Mouse (Mus musculus) heart, embryonic 11.5 days (tissue): ENCODE data around the gene Gata3. TPM values are rescaled to one million over a fixed set of nuclear protein-coding genes. Genes with fewer than 3 reads are reported as not detected.

Source experiments
- ATAC-seq: fragments of 200-750 bp; cut with Nextera tagmentation; replicated peaks from 2 replicates; pipeline ENCODE4 v1.8.0; 2017; ENCODE audit warnings: moderate library complexity; ENCODE audit not compliant: insufficient number of reproducible peaks, low FRiP score, low TSS enrichment
- H3K27ac ChIP-seq: fragments of 300-500 bp; sonication (generic); 2 replicates; pipeline ENCODE4 v1.5.1; 2014; ENCODE audit warnings: mild to moderate bottlenecking, low read depth, low read length
- H3K27me3 ChIP-seq: fragments of 300-500 bp; sonication (generic); 2 replicates; pipeline ENCODE4 v1.6.1; 2014; ENCODE audit warnings: mild to moderate bottlenecking, low read length, mixed read lengths; ENCODE audit not compliant: control insufficient read depth, insufficient read depth
- H3K36me3 ChIP-seq: fragments of 300-500 bp; sonication (generic); 2 replicates; pipeline ENCODE4 v1.6.1; 2014; ENCODE audit warnings: mild to moderate bottlenecking, low read length, moderate library complexity, mixed read lengths; ENCODE audit not compliant: control insufficient read depth, insufficient read depth
- H3K4me1 ChIP-seq: fragments of 300-500 bp; sonication (generic); 2 replicates; pipeline ENCODE4 v1.6.1; 2014; ENCODE audit warnings: low read length; ENCODE audit not compliant: control insufficient read depth, insufficient read depth
- H3K4me2 ChIP-seq: fragments of 300-500 bp; sonication (generic); 2 replicates; pipeline ENCODE4 v1.6.1; 2014; ENCODE audit warnings: mild to moderate bottlenecking, moderate library complexity
- H3K4me3 ChIP-seq: fragments of 300-500 bp; sonication (generic); 2 replicates; pipeline ENCODE4 v1.5.1; 2014; ENCODE audit warnings: low read depth, low read length
- H3K9ac ChIP-seq: fragments of 300-500 bp; sonication (generic); 2 replicates; pipeline ENCODE4 v1.6.1; 2014; ENCODE audit warnings: mild to moderate bottlenecking, low read depth, low read length, moderate library complexity
- H3K9me3 ChIP-seq: fragments of 300-500 bp; sonication (generic); replicated peaks from 2 replicates; pipeline ENCODE4 v1.6.1; 2016; ENCODE audit warnings: low read length; ENCODE audit not compliant: control insufficient read depth
- WGBS: fragments of 180-500 bp; shearing (Covaris S2); extraction: QIAGEN DNeasy Blood & Tissue Kit; methylation state at CpG from one replicate; pipeline ENCODE4 v1.1.7; 2014; ENCODE audit not compliant: insufficient replicate concordance; 5-methylcytosine and 5-hydroxymethylcytosine counted together
- polyA plus RNA-seq: library from polyadenylated mRNA; unstranded; fragments of >200 nt; fragmentation: Nextera tagmentation; extraction: Ambion mirVana; gene quantifications from 2 replicates; pipeline ENCODE4 v1.2.1, GENCODE M21; 2014

The Gata3 gene
- 9.7 and 9.8 TPM in 2 replicates for polyA plus RNA-seq

DNA sequence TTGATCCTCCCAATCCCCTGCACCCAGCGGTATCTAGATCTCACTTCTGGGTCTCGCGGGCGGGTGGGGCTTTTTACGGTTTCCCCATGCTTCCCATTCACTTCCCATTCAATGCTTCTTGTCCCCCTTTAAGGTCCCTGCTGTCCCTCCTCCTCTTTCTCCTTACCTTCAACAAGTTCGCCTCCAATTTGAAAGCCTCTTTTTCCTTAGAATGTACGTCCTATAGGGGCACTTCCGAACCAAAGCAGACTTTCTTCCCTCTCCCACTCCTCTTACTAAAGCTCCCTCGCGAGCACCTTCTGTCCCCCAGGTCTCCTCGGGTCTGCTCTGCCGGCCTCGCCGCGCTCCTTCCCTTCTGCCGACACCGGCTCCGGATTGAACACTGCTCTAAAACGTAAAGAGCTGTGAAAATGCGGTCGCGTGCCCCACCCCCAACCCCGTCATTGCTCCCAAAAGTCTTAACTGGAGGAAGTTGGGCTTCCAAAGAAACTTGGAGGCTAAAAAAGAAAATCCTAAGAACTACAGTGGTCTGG, at the start of gene Gata3:
Gene Gata3, minus strand, starts transcription at position 384 of the 533 bp plus-strand sequence.
- no peak for ATAC-seq
- under 1% methylated on average over 23 of the region's 23 CpGs for WGBS
- Histone ChIP-seq H3K27me3 (peaks cover 92% of the 10 kb centered on the region), H3K4me1 (peaks cover 4% of the 10 kb centered on the region; the same call in 1 of the 2 replicates), H3K36me3 (no peaks in the 10 kb centered on the region), H3K4me2 (peak within 1 kb of the TSS; percentile 69), H3K4me3 (peak within 1 kb of the TSS; percentile 39), H3K27ac (no peak within 1 kb of the TSS), H3K9me3 (no peaks in the 10 kb centered on the region), H3K9ac (no peak within 1 kb of the TSS)

DNA sequence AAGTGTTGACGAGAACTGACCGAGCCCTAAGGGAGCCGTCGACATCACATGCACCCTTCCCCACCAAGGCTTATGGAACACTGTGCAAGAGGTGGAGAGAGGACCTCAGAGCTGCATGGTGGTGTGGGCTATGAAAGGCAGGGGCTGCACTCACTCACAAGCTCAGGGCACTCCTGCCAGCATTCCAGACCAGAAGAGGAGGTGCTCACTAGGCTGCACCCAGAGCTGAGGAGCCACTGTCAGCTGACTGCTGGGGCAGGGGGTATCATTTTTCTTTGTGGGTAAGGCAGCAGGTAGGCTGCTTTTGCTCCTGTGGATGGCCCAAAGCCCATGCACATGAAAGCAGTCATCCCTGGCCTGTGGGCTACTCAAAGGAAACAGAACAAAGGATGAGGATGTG, 49.4 kb upstream of the Gata3 start:
- WGBS, result 68% methylated on average over 4 of the region's 4 CpGs
- H3K27ac ChIP-seq, result no peak overlapping the region
- H3K36me3 ChIP-seq, result no peaks in the 10 kb centered on the region
- 0 out of 2 replicates have a peak, but pooled peaks cover 3% of the 10 kb centered on the region for H3K4me1 ChIP-seq
- H3K4me2 ChIP-seq, result no peak overlapping the region
- no peak overlapping the region for H3K4me3 ChIP-seq
- ATAC-seq, result no peak
- H3K9ac ChIP-seq, result no peak overlapping the region
- no peaks in the 10 kb centered on the region for H3K27me3 ChIP-seq
- H3K9me3 ChIP-seq, result no peaks in the 10 kb centered on the region

- no peak for ATAC-seq
- WGBS, result 17% methylated on average over 1 of the region's 1 CpGs
These were observed 46.1 kb upstream of the Gata3 start for GRCm38 (mm10) chr2:9935965-9936364.

DNA sequence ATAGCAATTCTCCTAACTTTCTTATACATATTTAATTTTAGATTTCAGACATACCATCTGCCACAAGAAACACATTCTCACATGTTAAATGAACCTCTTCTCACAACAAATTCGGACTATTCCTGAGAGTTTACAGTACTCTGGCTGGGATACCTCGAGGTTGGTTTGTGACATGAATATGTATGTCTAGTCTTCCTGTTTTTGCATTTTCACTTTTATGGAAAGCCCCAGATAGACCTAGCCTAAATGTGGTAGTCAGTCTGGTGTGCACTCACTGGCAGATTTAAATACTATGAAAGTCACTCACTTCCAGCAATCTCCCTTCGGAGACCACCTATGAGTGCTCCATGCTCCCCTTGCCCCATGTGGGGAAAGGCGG, 37.1 kb upstream of the Gata3 start:
- no peak overlapping the region for H3K4me3 ChIP-seq
- no peaks in the 10 kb centered on the region for H3K9me3 ChIP-seq
- no peak overlapping the region for H3K9ac ChIP-seq
- H3K27me3 ChIP-seq, result no peaks in the 10 kb centered on the region
- H3K4me2 ChIP-seq, result no peak overlapping the region
- no peaks in the 10 kb centered on the region for H3K36me3 ChIP-seq
- H3K4me1 ChIP-seq, result no peaks in the 10 kb centered on the region
- no peak overlapping the region for H3K27ac ChIP-seq
- 82% methylated on average over 4 of the region's 4 CpGs for WGBS
- ATAC-seq, result no peak

More at GRCm38 (mm10) chr2:9935965-9936364, 46.1 kb upstream of the Gata3 start:
- Histone ChIP-seq H3K27ac (no peak overlapping the region), H3K4me2 (no peak overlapping the region), H3K4me3 (no peak overlapping the region), H3K9ac (no peak overlapping the region), H3K27me3 (no peaks in the 10 kb centered on the region), H3K9me3 (no peaks in the 10 kb centered on the region), H3K4me1 (0 out of 2 replicates have a peak, but pooled peaks cover 3% of the 10 kb centered on the region), H3K36me3 (no peaks in the 10 kb centered on the region)

GRCm38 (mm10) chr2:9926194-9926904, 36.5 kb upstream of the Gata3 start:
- ATAC-seq, result no peak
- no peak overlapping the region for H3K9ac ChIP-seq
- 51% methylated on average over 7 of the region's 7 CpGs for WGBS
- H3K9me3 ChIP-seq, result no peaks in the 10 kb centered on the region
- H3K4me2 ChIP-seq, result no peak overlapping the region
- H3K4me3 ChIP-seq, result no peak overlapping the region
- H3K4me1 ChIP-seq, result no peaks in the 10 kb centered on the region
- no peaks in the 10 kb centered on the region for H3K27me3 ChIP-seq
- H3K27ac ChIP-seq, result no peak overlapping the region
- no peaks in the 10 kb centered on the region for H3K36me3 ChIP-seq

DNA sequence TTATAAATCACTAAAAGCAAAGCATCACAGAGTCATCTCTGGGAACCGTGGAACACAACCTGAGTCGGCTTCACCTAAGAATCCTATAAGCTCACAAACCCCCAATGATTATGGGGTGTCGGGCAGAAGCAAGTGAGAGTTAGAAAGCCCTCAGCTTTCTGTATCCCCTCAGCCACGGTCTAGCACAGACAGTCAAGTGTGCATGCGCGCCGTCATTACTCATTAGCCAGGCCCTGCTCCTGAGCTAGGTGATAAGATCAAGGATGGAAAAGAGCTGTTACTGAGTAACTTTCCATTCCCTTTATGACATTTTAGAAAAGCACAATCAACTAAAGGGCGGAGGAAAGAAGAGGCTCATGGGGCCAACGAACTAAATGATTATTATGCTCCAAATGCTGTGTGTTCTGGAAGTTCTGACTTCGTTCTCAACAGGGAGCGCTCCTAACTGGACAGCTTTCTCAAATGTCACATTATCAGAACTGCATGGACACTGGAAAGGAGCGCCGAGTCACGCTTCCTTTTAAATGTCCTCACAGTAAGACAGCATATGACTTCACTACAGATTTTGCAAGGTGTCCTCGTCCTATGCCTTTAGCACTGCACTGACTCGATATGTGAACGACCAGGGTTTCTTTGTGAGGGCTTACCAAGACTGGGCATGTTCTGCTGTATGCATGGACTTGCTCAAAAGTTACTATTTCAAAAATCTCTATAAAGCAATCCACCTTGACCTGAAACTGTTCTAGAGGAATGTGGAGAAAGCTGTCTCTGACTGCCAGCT, 29.0 kb upstream of the Gata3 start:
- no peak for ATAC-seq
- no peaks in the 10 kb centered on the region for H3K36me3 ChIP-seq
- H3K4me3 ChIP-seq, result no peak overlapping the region
- H3K27ac ChIP-seq, result no peak overlapping the region
- H3K9ac ChIP-seq, result no peak overlapping the region
- H3K27me3 ChIP-seq, result no peaks in the 10 kb centered on the region
- H3K9me3 ChIP-seq, result no peaks in the 10 kb centered on the region
- H3K4me1 ChIP-seq, result no peaks in the 10 kb centered on the region
- 71% methylated on average over 17 of the region's 17 CpGs for WGBS
- H3K4me2 ChIP-seq, result no peak overlapping the region

- WGBS, result 84% methylated on average over 9 of the region's 9 CpGs
- Histone ChIP-seq H3K27me3 (no peaks in the 10 kb centered on the region), H3K27ac (no peak overlapping the region), H3K4me2 (no peak overlapping the region), H3K4me3 (no peak overlapping the region), H3K9me3 (no peaks in the 10 kb centered on the region), H3K9ac (no peak overlapping the region), H3K4me1 (peaks cover 8% of the 10 kb centered on the region), H3K36me3 (no peaks in the 10 kb centered on the region)
- ATAC-seq, result no peak
These were observed 27.8 kb upstream of the Gata3 start for GRCm38 (mm10) chr2:9917602-9918001.

DNA sequence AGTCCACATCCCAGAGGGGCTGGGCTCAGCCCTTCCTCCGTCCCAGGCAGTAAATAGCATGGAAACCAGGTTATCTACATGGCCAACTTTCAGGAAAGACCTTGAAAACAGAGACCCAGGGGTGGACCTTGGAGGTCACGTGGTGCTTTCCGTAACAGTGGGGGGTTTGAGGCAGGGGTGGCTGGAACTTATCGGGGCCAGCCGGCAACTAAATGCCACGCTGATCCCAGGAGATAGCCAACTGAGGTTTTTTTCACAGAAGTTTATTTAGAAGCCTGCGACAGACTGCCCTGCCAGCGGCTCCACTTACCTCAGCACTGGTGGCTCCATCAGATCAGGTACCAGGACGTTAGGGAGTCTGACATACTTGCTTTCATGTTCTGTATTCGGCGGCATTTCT, 16.2 kb upstream of the Gata3 start:
- H3K4me3 ChIP-seq, result peak overlapping the region; percentile 24
- 2% methylated on average over 11 of the region's 11 CpGs for WGBS
- peak overlapping the region; percentile 62 for H3K4me2 ChIP-seq
- no peaks in the 10 kb centered on the region; the same call in 1 of the 2 replicates for H3K4me1 ChIP-seq
- 0 out of 2 replicates have a peak, but pooled peaks have one; percentile 4 for ATAC-seq
- H3K27ac ChIP-seq, result no peak overlapping the region
- peaks cover 7% of the 10 kb centered on the region; the same call in 1 of the 2 replicates for H3K27me3 ChIP-seq
- H3K36me3 ChIP-seq, result no peaks in the 10 kb centered on the region
- no peaks in the 10 kb centered on the region for H3K9me3 ChIP-seq
- peak overlapping the region; percentile 22; the same call in 1 of the 2 replicates for H3K9ac ChIP-seq
